Comparison of ENCODE assay signal across 23 mouse cellular contexts in the genomic region with DNA sequence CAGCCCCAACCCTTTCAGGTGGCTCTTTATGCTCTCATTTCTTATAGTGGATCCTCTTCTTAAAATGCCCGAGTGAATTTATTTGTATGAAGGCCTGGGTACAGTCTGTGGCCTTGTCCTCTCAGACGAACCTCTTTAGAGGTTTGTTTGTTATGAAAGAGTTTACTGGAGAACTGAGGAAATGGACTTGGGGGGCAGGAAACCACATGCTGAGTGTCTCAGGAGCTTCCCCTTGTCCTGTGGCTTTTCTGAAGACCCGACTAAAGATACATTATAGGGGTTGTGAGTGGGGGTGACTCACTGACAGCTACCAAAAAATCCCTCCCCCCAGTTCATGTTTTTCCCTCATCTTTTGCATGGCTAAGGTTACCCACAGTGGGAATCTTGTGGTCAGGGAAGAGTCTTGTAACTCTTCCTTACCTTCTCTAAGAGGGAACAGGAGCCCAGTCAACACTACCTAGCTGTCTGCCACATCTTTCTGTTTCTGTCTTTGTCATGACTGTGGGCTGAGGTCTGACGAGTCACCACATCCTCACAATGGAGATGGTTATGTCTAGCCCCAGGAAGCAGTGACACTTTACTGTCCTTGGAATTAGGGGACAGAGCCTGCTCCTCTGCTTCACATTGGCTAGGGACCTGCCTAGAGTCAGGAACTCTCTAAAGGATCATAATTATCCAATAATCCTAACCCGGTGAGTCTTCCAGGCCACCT. TPM values are rescaled to one million over a fixed set of nuclear protein-coding genes. Genes with fewer than 3 reads are reported as not detected.
DNase-seq lines count a peak whose midpoint lies in the region; ATAC-seq lines count a peak whose summit lies in the region.
"Had no signal": no experiment of that assay in that cellular context is flagged by ENCODE, and none has a peak within 500 bp of the region (broad histone marks: within the 10 kb centered on the region; RNA-seq: fewer than 3 reads in every experiment).

No protein-coding gene starts in this region.

- H3K36me3 ChIP-seq in liver, embryonic 16.5 days (ENCODE audit: control insufficient read depth, insufficient read depth) = no peaks in the 10 kb centered on the region
- H3K36me3 ChIP-seq in liver, embryonic 12.5 days = no peaks in the 10 kb centered on the region
- H3K36me3 ChIP-seq in heart, embryonic 12.5 days = no peaks in the 10 kb centered on the region
- H3K36me3 ChIP-seq: embryonic facial prominence, embryonic 15.5 days; hindbrain, embryonic 15.5 days; kidney, embryonic 15.5 days; limb, embryonic 13.5 days; liver, embryonic 15.5 days; midbrain, embryonic 10.5 days; neural tube, embryonic 13.5 days had no signal

- no peak overlapping the region for H3K9ac ChIP-seq in liver, embryonic 16.5 days (ENCODE audit: low read depth, low read length)
- H3K9ac ChIP-seq in liver, embryonic 12.5 days = no peak overlapping the region
- H3K9ac ChIP-seq in heart, embryonic 12.5 days = no peak overlapping the region
- H3K9ac ChIP-seq: embryonic facial prominence, embryonic 15.5 days; hindbrain, embryonic 15.5 days; kidney, embryonic 15.5 days; limb, embryonic 13.5 days; liver, embryonic 15.5 days; neural tube, embryonic 13.5 days had no signal

- H3K27ac ChIP-seq in liver, embryonic 16.5 days (ENCODE audit: low read length) = peak overlapping the region; percentile 16; the same call in 1 of the 2 replicates
- no peak overlapping the region for H3K27ac ChIP-seq in liver, embryonic 12.5 days
- no peak overlapping the region for H3K27ac ChIP-seq in heart, embryonic 12.5 days (ENCODE audit: poor library complexity, severe bottlenecking)
- H3K27ac ChIP-seq: embryonic facial prominence, embryonic 15.5 days; hindbrain, embryonic 15.5 days; kidney, embryonic 15.5 days; limb, embryonic 13.5 days; liver, embryonic 15.5 days; midbrain, embryonic 10.5 days; neural tube, embryonic 13.5 days had no signal

- DNase-seq in T-cell, adult 2 months (ENCODE audit: low spot score) = peak; percentile 35
- peak; percentile 52 for DNase-seq in induced T-regulatory cell, adult 2 months (ENCODE audit: low read depth)
- no peak for DNase-seq in yolk sac, embryonic 10.5 days (ENCODE audit: low spot score)
- DNase-seq: adrenal gland, postnatal 14 days; cerebellum, adult 11-12 months; cerebellum, postnatal 25 days; kidney, postnatal 4 days; right cerebral cortex, postnatal 14 days had no signal

- H3K4me3 ChIP-seq in liver, embryonic 16.5 days (ENCODE audit: low read depth, low read length) = no peak overlapping the region
- H3K4me3 ChIP-seq in liver, embryonic 12.5 days = no peak overlapping the region
- H3K4me3 ChIP-seq in heart, embryonic 12.5 days = no peak overlapping the region
- H3K4me3 ChIP-seq: embryonic facial prominence, embryonic 15.5 days; hindbrain, embryonic 15.5 days; kidney, embryonic 15.5 days; limb, embryonic 13.5 days; liver, embryonic 15.5 days; midbrain, embryonic 10.5 days; neural tube, embryonic 13.5 days had no signal

- H3K4me1 ChIP-seq in liver, embryonic 16.5 days (ENCODE audit: control insufficient read depth, low read depth, low read length) = no peaks in the 10 kb centered on the region
- no peaks in the 10 kb centered on the region for H3K4me1 ChIP-seq in liver, embryonic 12.5 days
- H3K4me1 ChIP-seq in heart, embryonic 12.5 days (replicated peaks) = no peaks in the 10 kb centered on the region
- H3K4me1 ChIP-seq: embryonic facial prominence, embryonic 15.5 days; hindbrain, embryonic 15.5 days; kidney, embryonic 15.5 days; limb, embryonic 13.5 days; liver, embryonic 15.5 days; neural tube, embryonic 13.5 days had no signal

- WGBS in liver, embryonic 16.5 days (ENCODE audit: insufficient replicate concordance) = 27% methylated on average over 5 of the region's 5 CpGs
- WGBS in liver, embryonic 12.5 days (ENCODE audit: insufficient replicate concordance) = 28% methylated on average over 5 of the region's 5 CpGs
- WGBS in heart, embryonic 12.5 days = 64% methylated on average over 5 of the region's 5 CpGs

- ATAC-seq in liver, embryonic 16.5 days (ENCODE audit: low read depth) = no peak
- no peak for ATAC-seq in liver, embryonic 12.5 days
- 0 out of 2 replicates have a peak, but pooled peaks have one; percentile 19 for ATAC-seq in neutrophil, adult 5-6 weeks (ENCODE audit: extremely low read depth, insufficient number of reproducible peaks, low FRiP score, poor library complexity, severe bottlenecking)
- no peak for ATAC-seq in heart, embryonic 12.5 days (ENCODE audit: insufficient number of reproducible peaks, low FRiP score)
- ATAC-seq: forebrain, embryonic 16.5 days; Patski had no signal

- H3K4me2 ChIP-seq in liver, embryonic 16.5 days (ENCODE audit: low read depth, low read length) = no peak overlapping the region
- no peak overlapping the region for H3K4me2 ChIP-seq in liver, embryonic 12.5 days
- no peak overlapping the region for H3K4me2 ChIP-seq in heart, embryonic 12.5 days
- H3K4me2 ChIP-seq: embryonic facial prominence, embryonic 15.5 days; heart, embryonic 11.5 days; hindbrain, embryonic 15.5 days; kidney, embryonic 15.5 days; limb, embryonic 13.5 days; liver, embryonic 15.5 days; neural tube, embryonic 13.5 days had no signal

- no peaks in the 10 kb centered on the region for H3K9me3 ChIP-seq in liver, embryonic 16.5 days (replicated peaks; ENCODE audit: control insufficient read depth, low read length)
- H3K9me3 ChIP-seq in liver, embryonic 12.5 days (replicated peaks) = no peaks in the 10 kb centered on the region
- H3K9me3 ChIP-seq in heart, embryonic 12.5 days (replicated peaks) = no peaks in the 10 kb centered on the region
- H3K9me3 ChIP-seq: embryonic facial prominence, embryonic 15.5 days; hindbrain, embryonic 15.5 days; kidney, embryonic 15.5 days; limb, embryonic 13.5 days; liver, embryonic 15.5 days; midbrain, embryonic 10.5 days; neural tube, embryonic 13.5 days had no signal

- no peaks in the 10 kb centered on the region for H3K27me3 ChIP-seq in liver, embryonic 16.5 days (ENCODE audit: control insufficient read depth, insufficient read depth, low read depth, low read length)
- H3K27me3 ChIP-seq in liver, embryonic 12.5 days (replicated peaks) = no peaks in the 10 kb centered on the region
- no peaks in the 10 kb centered on the region for H3K27me3 ChIP-seq in heart, embryonic 12.5 days (replicated peaks)
- H3K27me3 ChIP-seq: embryonic facial prominence, embryonic 15.5 days; hindbrain, embryonic 15.5 days; kidney, embryonic 15.5 days; limb, embryonic 13.5 days; liver, embryonic 15.5 days; neural tube, embryonic 13.5 days; Patski had no signal

RNA-seq across cellular contexts. Expression of gene Lyrm9, which starts 38.3 kb away (rescaled TPM):
- 11.8 and 13.5 TPM in 2 replicates for polyA plus RNA-seq in liver, embryonic 16.5 days (2015; fragmentation: Nextera tagmentation; extraction: Ambion mirVana)
- 22.5 and 28.1 TPM in 2 replicates for polyA plus RNA-seq in liver, embryonic 12.5 days (2016; fragmentation: Nextera tagmentation; extraction: Ambion mirVana)
- total RNA-seq in neutrophil, adult 5-6 weeks (2017) = 4.8 and 8.2 TPM in 2 replicates
- polyA plus RNA-seq in heart, embryonic 12.5 days (2016; fragmentation: Nextera tagmentation; extraction: Ambion mirVana) = 33.5 and 35.9 TPM in 2 replicates

RNA-seq across cellular contexts. Expression of gene Nos2, which starts 55.9 kb away (rescaled TPM):
- 0.02 and 0.06 TPM in 2 replicates for polyA plus RNA-seq in liver, embryonic 16.5 days (2015; fragmentation: Nextera tagmentation; extraction: Ambion mirVana)
- 0.07 and 0.13 TPM in 2 replicates for polyA plus RNA-seq in liver, embryonic 12.5 days (2016; fragmentation: Nextera tagmentation; extraction: Ambion mirVana)
- not detected in 2 replicates for total RNA-seq in neutrophil, adult 5-6 weeks (2017)
- polyA plus RNA-seq in heart, embryonic 12.5 days (2016; fragmentation: Nextera tagmentation; extraction: Ambion mirVana) = 0.33 and 0.37 TPM in 2 replicates
- total RNA-seq: monocyte, adult 5-6 weeks had no signal
